Mouse (Mus musculus) neural tube, embryonic 11.5 days (tissue): Measurements from ENCODE around the gene Olfr574. TPM values are rescaled to one million over a fixed set of nuclear protein-coding genes. Genes with fewer than 3 reads are reported as not detected.

Experiments
- ATAC-seq: fragments of 200-750 bp; cut with Nextera tagmentation; 2 replicates; pipeline ENCODE4 v1.8.0; 2017; ENCODE audit warnings: moderate number of reproducible peaks, mild to moderate bottlenecking, moderate TSS enrichment, moderate library complexity; ENCODE audit not compliant: insufficient read depth, low FRiP score, low TSS enrichment
- DNase-seq: peaks from one replicate; pipeline ENCODE4 v3.0.0-alpha.2; 2015; ENCODE audit warnings: low spot score
- H3K27ac ChIP-seq: fragments of 300-500 bp; sonication (generic); 2 replicates; pipeline ENCODE4 v1.5.1; 2014; ENCODE audit warnings: low read depth, mild to moderate bottlenecking, low read length
- H3K27me3 ChIP-seq: fragments of 300-500 bp; sonication (generic); 2 replicates; pipeline ENCODE4 v1.6.1; 2014; ENCODE audit warnings: mild to moderate bottlenecking, low read length, mixed read lengths; ENCODE audit not compliant: control insufficient read depth, insufficient read depth
- H3K36me3 ChIP-seq: fragments of 300-500 bp; sonication (generic); 2 replicates; pipeline ENCODE4 v1.6.1; 2014; ENCODE audit warnings: mild to moderate bottlenecking, low read length, moderate library complexity, mixed read lengths; ENCODE audit not compliant: control insufficient read depth, insufficient read depth
- H3K4me1 ChIP-seq: fragments of 300-500 bp; sonication (generic); 2 replicates; pipeline ENCODE4 v1.6.1; 2014; ENCODE audit warnings: low read length, mixed read lengths; ENCODE audit not compliant: control insufficient read depth, insufficient read depth
- H3K4me2 ChIP-seq: fragments of 300-500 bp; sonication (generic); 2 replicates; pipeline ENCODE4 v1.6.1; 2014; ENCODE audit warnings: low read depth, mild to moderate bottlenecking, moderate library complexity
- H3K4me3 ChIP-seq: fragments of 300-500 bp; sonication (generic); 2 replicates; pipeline ENCODE4 v1.5.1; 2014; ENCODE audit warnings: low read depth, low read length
- H3K9ac ChIP-seq: fragments of 300-500 bp; sonication (generic); 2 replicates; pipeline ENCODE4 v1.6.1; 2014; ENCODE audit warnings: mild to moderate bottlenecking, low read length
- H3K9me3 ChIP-seq: fragments of 300-500 bp; sonication (generic); 2 replicates; pipeline ENCODE4 v1.6.1; 2016; ENCODE audit warnings: low read length; ENCODE audit not compliant: control insufficient read depth
- WGBS: fragments of 180-500 bp; shearing (Covaris S2); extraction: QIAGEN DNeasy Blood & Tissue Kit; methylation state at CpG from one replicate; pipeline ENCODE4 v1.1.7; 2014; 5-methylcytosine and 5-hydroxymethylcytosine counted together
- polyA plus RNA-seq: library from polyadenylated mRNA; unstranded; fragments of >200 nt; fragmentation: Nextera tagmentation; extraction: Ambion mirVana; gene quantifications from 2 replicates; pipeline ENCODE4 v1.2.1, GENCODE M21; 2014

Gene Olfr574
- polyA plus RNA-seq = not detected in 2 replicates

DNA sequence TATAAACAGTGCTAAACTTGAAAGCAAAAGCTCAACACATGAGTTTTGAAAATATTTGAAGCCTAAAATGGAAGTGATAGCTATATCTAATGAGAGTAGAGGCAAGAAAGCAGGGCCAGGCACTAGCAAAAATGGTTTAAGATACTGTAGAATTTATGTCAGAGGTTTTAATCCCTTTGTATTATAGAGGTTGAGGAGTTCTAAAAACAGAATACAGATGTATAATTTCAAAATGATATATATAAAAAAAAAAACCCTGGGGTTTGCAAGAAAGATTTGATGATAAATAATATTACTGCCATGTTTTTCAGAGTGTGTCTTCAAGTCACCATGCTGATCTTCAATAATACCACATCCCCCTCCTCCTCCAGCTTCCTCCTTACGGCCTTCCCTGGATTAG is at the start of gene Olfr574:
TSS of gene Olfr574 (plus strand) at position 301 of the 400 bp plus-strand sequence.
- H3K4me2 ChIP-seq = no peak within 1 kb of the TSS
- no peaks in the 10 kb centered on the region for H3K27me3 ChIP-seq
- no peaks in the 10 kb centered on the region for H3K36me3 ChIP-seq
- no peaks in the 10 kb centered on the region for H3K9me3 ChIP-seq
- ATAC-seq = no peak
- no peak within 1 kb of the TSS for H3K4me3 ChIP-seq
- H3K4me1 ChIP-seq = no peaks in the 10 kb centered on the region
- WGBS = 96% methylated on average over 1 of the region's 1 CpGs
- H3K27ac ChIP-seq = no peak within 1 kb of the TSS
- H3K9ac ChIP-seq = no peak within 1 kb of the TSS
- no peak for DNase-seq

DNA sequence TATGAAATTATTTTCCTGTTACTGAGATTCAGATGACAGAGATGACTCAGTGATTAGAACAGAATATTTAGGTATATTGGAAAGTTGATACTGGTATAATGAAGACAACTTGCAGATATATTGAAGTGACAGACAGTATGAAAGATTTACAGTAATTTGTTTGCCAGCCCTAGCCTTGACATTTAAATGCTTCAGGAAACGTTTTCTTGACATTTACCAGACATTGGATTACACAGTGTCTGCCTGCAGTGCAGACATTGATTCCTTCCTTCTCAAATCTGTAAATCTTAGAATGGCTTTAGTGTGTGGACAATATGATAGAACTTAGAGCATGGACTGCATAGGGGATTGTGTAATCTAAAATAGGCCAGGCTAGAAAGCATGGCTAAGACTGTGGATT is 33.0 kb upstream of the Olfr574 start:
- H3K4me3 ChIP-seq = no peak overlapping the region
- DNase-seq (no peak), ATAC-seq (no peak)
- no peak overlapping the region for H3K27ac ChIP-seq
- H3K9me3 ChIP-seq = no peaks in the 10 kb centered on the region
- H3K36me3 ChIP-seq = no peaks in the 10 kb centered on the region
- no peak overlapping the region for H3K9ac ChIP-seq
- 61% methylated on average over 1 of the region's 1 CpGs for WGBS
- no peaks in the 10 kb centered on the region for H3K27me3 ChIP-seq
- H3K4me1 ChIP-seq = no peaks in the 10 kb centered on the region
- H3K4me2 ChIP-seq = no peak overlapping the region

GRCm38 (mm10) chr7:102916405-102916804 is 31.9 kb upstream of the Olfr574 start:
- WGBS = 87% methylated on average over 5 of the region's 5 CpGs
- no peaks in the 10 kb centered on the region for H3K27me3 ChIP-seq
- ATAC-seq (no peak), DNase-seq (no peak)
- no peak overlapping the region for H3K4me2 ChIP-seq
- no peak overlapping the region for H3K27ac ChIP-seq
- H3K9me3 ChIP-seq = no peaks in the 10 kb centered on the region
- no peak overlapping the region for H3K9ac ChIP-seq
- H3K4me3 ChIP-seq = no peak overlapping the region
- no peaks in the 10 kb centered on the region for H3K36me3 ChIP-seq
- H3K4me1 ChIP-seq = no peaks in the 10 kb centered on the region

GRCm38 (mm10) chr7:102917032-102917875 is 31.0 kb upstream of the Olfr574 start, which contains the start of gene Olfr571:
Gene Olfr571 (minus strand): TSS chr7:102917536.
- 48% methylated on average over 4 of the region's 4 CpGs for WGBS
- Histone ChIP-seq H3K4me1 (no peaks in the 10 kb centered on the region), H3K9ac (no peak within 1 kb of the TSS), H3K27ac (no peak within 1 kb of the TSS), H3K36me3 (no peaks in the 10 kb centered on the region), H3K9me3 (no peaks in the 10 kb centered on the region), H3K27me3 (no peaks in the 10 kb centered on the region), H3K4me2 (no peak within 1 kb of the TSS), H3K4me3 (no peak within 1 kb of the TSS)
- no peak for ATAC-seq
- no peak for DNase-seq

DNA sequence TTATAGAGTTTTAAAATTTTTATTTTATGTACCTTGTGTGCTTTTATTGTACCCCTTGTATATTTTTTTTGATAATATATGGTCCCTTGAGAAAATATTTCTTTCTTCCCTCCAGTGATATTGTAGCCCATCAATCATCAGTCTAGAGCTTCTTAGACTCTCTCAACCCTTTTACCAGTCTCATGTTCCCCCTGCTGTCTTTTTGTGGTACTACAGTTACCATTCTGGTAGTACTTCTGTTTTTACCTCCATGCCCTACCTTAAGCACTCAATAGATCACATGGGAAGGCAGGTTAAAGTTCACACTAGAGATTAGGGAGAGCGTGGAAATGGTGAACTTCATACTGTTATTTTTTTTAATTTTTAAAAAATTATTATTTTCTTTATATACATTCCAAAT is 28.6 kb upstream of the Olfr574 start:
- H3K4me3 ChIP-seq = no peak overlapping the region
- no peaks in the 10 kb centered on the region for H3K36me3 ChIP-seq
- H3K4me2 ChIP-seq = no peak overlapping the region
- H3K9ac ChIP-seq = no peak overlapping the region
- no peaks in the 10 kb centered on the region for H3K27me3 ChIP-seq
- H3K27ac ChIP-seq = no peak overlapping the region
- ATAC-seq = peak; percentile 54; the same call in 1 of the 2 replicates
- DNase-seq = no peak
- WGBS = 22% methylated on average over 1 of the region's 1 CpGs
- H3K4me1 ChIP-seq = no peaks in the 10 kb centered on the region
- no peaks in the 10 kb centered on the region for H3K9me3 ChIP-seq

- Histone ChIP-seq H3K4me3 (no peak within 1 kb of the TSS), H3K27ac (no peak within 1 kb of the TSS), H3K4me1 (no peaks in the 10 kb centered on the region), H3K36me3 (no peaks in the 10 kb centered on the region), H3K4me2 (no peak within 1 kb of the TSS), H3K9ac (no peak within 1 kb of the TSS), H3K27me3 (no peaks in the 10 kb centered on the region), H3K9me3 (no peaks in the 10 kb centered on the region)
- DNase-seq (no peak), ATAC-seq (no peak)
- 50% methylated on average over 1 of the region's 1 CpGs for WGBS
These were observed 24.2 kb upstream of the Olfr574 start, which contains the start of gene Olfr572 for GRCm38 (mm10) chr7:102924109-102924508. Gene Olfr572 (plus strand): TSS chr7:102924409.

GRCm38 (mm10) chr7:102927105-102927504 is 21.2 kb upstream of the Olfr574 start:
- no peak overlapping the region for H3K27ac ChIP-seq
- H3K36me3 ChIP-seq = no peaks in the 10 kb centered on the region
- no peak overlapping the region for H3K9ac ChIP-seq
- no peak overlapping the region for H3K4me3 ChIP-seq
- 77% methylated on average over 3 of the region's 3 CpGs for WGBS
- no peaks in the 10 kb centered on the region for H3K27me3 ChIP-seq
- H3K9me3 ChIP-seq = no peaks in the 10 kb centered on the region
- H3K4me1 ChIP-seq = no peaks in the 10 kb centered on the region
- ATAC-seq (no peak), DNase-seq (no peak)
- no peak overlapping the region for H3K4me2 ChIP-seq

GRCm38 (mm10) chr7:102942475-102942874 is 5.8 kb upstream of the Olfr574 start, which contains the start of gene Olfr573-ps1:
Gene Olfr573-ps1 (minus strand): TSS chr7:102942575.
- no peak for DNase-seq
- no peak for ATAC-seq
- 88% methylated on average over 2 of the region's 2 CpGs for WGBS

DNA sequence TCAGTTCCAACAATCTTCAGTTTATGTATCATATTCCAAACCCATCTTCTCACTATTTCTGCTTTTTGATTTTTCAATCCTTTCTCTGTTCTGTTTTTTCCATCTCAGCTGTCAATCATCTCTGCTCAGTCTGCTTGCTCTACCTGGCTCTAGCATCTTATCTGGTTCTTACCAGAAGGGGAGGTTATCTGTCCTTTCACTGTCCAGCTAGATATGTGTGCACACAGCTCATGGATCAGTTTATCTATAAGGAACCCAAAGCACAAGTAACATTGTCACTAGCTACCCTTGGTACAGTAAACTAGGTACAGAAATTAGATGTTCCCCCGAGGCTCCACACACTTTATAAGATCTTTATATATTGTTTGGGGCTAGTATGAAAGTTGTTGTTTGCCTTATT is 4.8 kb upstream of the Olfr574 start:
- H3K9ac ChIP-seq = no peak overlapping the region
- no peaks in the 10 kb centered on the region for H3K9me3 ChIP-seq
- 75% methylated on average over 1 of the region's 1 CpGs for WGBS
- no peak for DNase-seq
- no peaks in the 10 kb centered on the region for H3K4me1 ChIP-seq
- H3K4me3 ChIP-seq = no peak overlapping the region
- no peak overlapping the region for H3K4me2 ChIP-seq
- no peak overlapping the region for H3K27ac ChIP-seq
- no peak for ATAC-seq
- H3K36me3 ChIP-seq = no peaks in the 10 kb centered on the region
- H3K27me3 ChIP-seq = no peaks in the 10 kb centered on the region

More at GRCm38 (mm10) chr7:102942475-102942874, 5.8 kb upstream of the Olfr574 start, which contains the start of gene Olfr573-ps1:
- no peak within 1 kb of the TSS for H3K9ac ChIP-seq
- no peak within 1 kb of the TSS for H3K4me3 ChIP-seq
- no peak within 1 kb of the TSS for H3K27ac ChIP-seq
- no peaks in the 10 kb centered on the region for H3K36me3 ChIP-seq
- H3K4me2 ChIP-seq = no peak within 1 kb of the TSS
- H3K4me1 ChIP-seq = no peaks in the 10 kb centered on the region
- H3K9me3 ChIP-seq = no peaks in the 10 kb centered on the region
- H3K27me3 ChIP-seq = no peaks in the 10 kb centered on the region
